Mouse (Mus musculus): ENCODE data around the gene Erbb3.
A peak's percentile ranks its signal among the peaks of the same experiment; 100 is the strongest.

GRCm38 (mm10) chr10:128547361-128548032 is 42.0 kb downstream of the Erbb3 start, which contains the start of gene Zc3h10:
- TF ChIP-seq CTCF (IDR thresholded peaks at IDR 0.05; ENCODE audit: low read depth, low read length) (peak; percentile 13), EP300 (IDR thresholded peaks at IDR 0.05; ENCODE audit: insufficient read depth, low read depth, low read length) (peak; percentile 59; the same call in 1 of the 2 replicates)

Data from ES-Bruce4 (cell line).